Mouse (Mus musculus) neural tube, embryonic 14.5 days (tissue): ENCODE data around the gene Hps4. TPM values are rescaled to one million over a fixed set of nuclear protein-coding genes. Genes with fewer than 3 reads are reported as not detected.

ENCODE experiments used
- ATAC-seq: fragments of 200-750 bp; cut with Nextera tagmentation; 2 replicates; pipeline ENCODE4 v1.8.0; 2017; ENCODE audit warnings: low read depth, mild to moderate bottlenecking, moderate TSS enrichment, moderate library complexity
- H3K27ac ChIP-seq: fragments of 300-500 bp; sonication (generic); 2 replicates; pipeline ENCODE4 v1.5.1; 2014; ENCODE audit warnings: low read depth, mild to moderate bottlenecking, control low read depth, low read length, moderate library complexity, mixed read lengths
- H3K27me3 ChIP-seq: fragments of 300-500 bp; sonication (generic); 2 replicates; pipeline ENCODE4 v1.6.1; 2014; ENCODE audit warnings: low read length; ENCODE audit not compliant: control insufficient read depth, insufficient read depth
- H3K36me3 ChIP-seq: fragments of 300-500 bp; sonication (generic); 2 replicates; pipeline ENCODE4 v1.6.1; 2014; ENCODE audit warnings: low read length, mixed read lengths; ENCODE audit not compliant: control insufficient read depth, insufficient read depth
- H3K4me1 ChIP-seq: fragments of 300-500 bp; sonication (generic); 2 replicates; pipeline ENCODE4 v1.6.1; 2014; ENCODE audit warnings: low read length; ENCODE audit not compliant: control insufficient read depth, insufficient read depth
- H3K4me2 ChIP-seq: fragments of 300-500 bp; sonication (generic); 2 replicates; pipeline ENCODE4 v1.6.1; 2014; ENCODE audit warnings: mild to moderate bottlenecking, low read depth, low read length, control low read depth
- H3K4me3 ChIP-seq: fragments of 300-500 bp; sonication (generic); 2 replicates; pipeline ENCODE4 v1.5.1; 2014; ENCODE audit warnings: low read depth, low read length, control low read depth, mixed read lengths
- H3K9ac ChIP-seq: fragments of 300-500 bp; sonication (generic); replicated peaks from 2 replicates; pipeline ENCODE4 v1.6.1; 2014; ENCODE audit warnings: low read depth, mild to moderate bottlenecking, control low read depth, low read length, mixed read lengths
- H3K9me3 ChIP-seq: fragments of 300-500 bp; sonication (generic); 2 replicates; pipeline ENCODE4 v1.6.1; 2016; ENCODE audit warnings: low read length; ENCODE audit not compliant: control insufficient read depth
- WGBS: fragments of 180-500 bp; shearing (Covaris S2); extraction: QIAGEN DNeasy Blood & Tissue Kit; methylation state at CpG from one replicate; pipeline ENCODE4 v1.1.7; 2014; 5-methylcytosine and 5-hydroxymethylcytosine counted together
- polyA plus RNA-seq: library from polyadenylated mRNA; unstranded; fragments of >200 nt; fragmentation: Nextera tagmentation; extraction: Ambion mirVana; gene quantifications from 2 replicates; pipeline ENCODE4 v1.2.1, GENCODE M21; 2014

Hps4 gene
- polyA plus RNA-seq = 37.5 and 42.9 TPM in 2 replicates

DNA sequence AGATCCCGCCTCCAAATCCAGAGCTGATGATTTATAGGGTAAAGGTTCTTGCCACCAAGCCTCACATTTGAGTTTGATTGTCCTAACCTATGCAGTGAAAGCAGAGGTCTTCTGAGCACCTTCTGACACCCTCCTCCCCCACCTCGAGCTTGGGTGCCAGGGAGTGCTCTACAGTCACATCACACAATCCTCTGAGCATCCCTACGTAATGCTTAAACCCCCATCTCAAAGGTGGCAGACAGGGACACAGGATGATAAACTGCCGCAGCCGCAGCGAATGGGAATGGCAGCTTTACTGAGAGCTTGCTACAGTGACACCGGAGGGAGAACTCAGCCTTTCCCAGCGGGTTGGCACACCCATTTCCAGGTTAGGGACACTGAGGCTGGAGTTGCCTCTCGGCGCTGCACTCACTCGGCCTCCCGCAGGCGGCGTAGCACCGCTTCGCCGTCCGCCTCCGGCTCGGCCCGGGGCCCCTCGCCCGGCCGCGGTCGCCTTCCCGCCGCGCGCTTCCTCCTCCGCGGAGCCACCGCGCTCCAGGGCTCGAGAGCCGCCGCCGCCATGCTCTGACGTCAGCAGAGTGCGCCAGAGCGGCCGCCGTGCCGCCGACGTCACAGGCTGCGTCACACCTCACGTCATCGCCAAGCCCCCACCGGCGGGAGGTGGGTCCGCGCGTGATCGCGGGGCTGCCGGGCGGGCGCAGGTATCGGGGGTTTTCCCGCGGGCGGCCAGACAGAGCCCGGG, at the start of gene Hps4, which contains the start of gene Srrd:
TSS of gene Hps4 (plus strand) at position 621 of the 742 bp plus-strand sequence.
TSS of gene Srrd (minus strand) at position 578 of the 742 bp plus-strand sequence.
- peaks cover 20% of the 10 kb centered on the region for H3K4me1 ChIP-seq
- peak within 1 kb of the TSS; percentile 64 for H3K4me3 ChIP-seq
- H3K27me3 ChIP-seq = no peaks in the 10 kb centered on the region
- H3K36me3 ChIP-seq = peaks cover 13% of the 10 kb centered on the region
- ATAC-seq = peak; percentile 81
- peak within 1 kb of the TSS; percentile 85 for H3K9ac ChIP-seq
- no peaks in the 10 kb centered on the region for H3K9me3 ChIP-seq
- H3K4me2 ChIP-seq = peak within 1 kb of the TSS; percentile 81
- 2% methylated on average over 58 of the region's 64 CpGs for WGBS
- peak within 1 kb of the TSS; percentile 24 for H3K27ac ChIP-seq

GRCm38 (mm10) chr5:112293800-112294199, 49.1 kb upstream of the Hps4 start:
- Histone ChIP-seq H3K4me3 (no peak overlapping the region), H3K9ac (no peak overlapping the region), H3K27ac (no peak overlapping the region), H3K9me3 (no peaks in the 10 kb centered on the region), H3K36me3 (no peaks in the 10 kb centered on the region), H3K4me2 (no peak overlapping the region), H3K4me1 (peaks cover 5% of the 10 kb centered on the region; the same call in 1 of the 2 replicates), H3K27me3 (no peaks in the 10 kb centered on the region)
- no peak for ATAC-seq
- 83% methylated on average over 2 of the region's 2 CpGs for WGBS

GRCm38 (mm10) chr5:112294696-112295095, 48.2 kb upstream of the Hps4 start:
- 53% methylated on average over 4 of the region's 4 CpGs for WGBS
- H3K27me3 ChIP-seq = no peaks in the 10 kb centered on the region
- no peak overlapping the region for H3K9ac ChIP-seq
- no peaks in the 10 kb centered on the region for H3K9me3 ChIP-seq
- ATAC-seq = no peak
- no peaks in the 10 kb centered on the region for H3K36me3 ChIP-seq
- H3K4me3 ChIP-seq = no peak overlapping the region
- peaks cover 5% of the 10 kb centered on the region; the same call in 1 of the 2 replicates for H3K4me1 ChIP-seq
- no peak overlapping the region for H3K4me2 ChIP-seq
- H3K27ac ChIP-seq = no peak overlapping the region

- Histone ChIP-seq H3K27me3 (no peaks in the 10 kb centered on the region), H3K9me3 (no peaks in the 10 kb centered on the region), H3K27ac (no peak overlapping the region), H3K4me2 (no peak overlapping the region), H3K36me3 (no peaks in the 10 kb centered on the region), H3K9ac (no peak overlapping the region), H3K4me1 (peaks cover 5% of the 10 kb centered on the region; the same call in 1 of the 2 replicates), H3K4me3 (no peak overlapping the region)
- 43% methylated on average over 8 of the region's 8 CpGs for WGBS
- no peak for ATAC-seq
Observed at GRCm38 (mm10) chr5:112295162-112295561, 47.7 kb upstream of the Hps4 start.

GRCm38 (mm10) chr5:112295564-112295963, 47.3 kb upstream of the Hps4 start:
- no peak for ATAC-seq
- Histone ChIP-seq H3K4me2 (no peak overlapping the region), H3K27me3 (no peaks in the 10 kb centered on the region), H3K4me3 (no peak overlapping the region), H3K4me1 (peaks cover 5% of the 10 kb centered on the region; the same call in 1 of the 2 replicates), H3K36me3 (no peaks in the 10 kb centered on the region), H3K9ac (no peak overlapping the region), H3K9me3 (no peaks in the 10 kb centered on the region), H3K27ac (no peak overlapping the region)
- 71% methylated on average over 8 of the region's 8 CpGs for WGBS

DNA sequence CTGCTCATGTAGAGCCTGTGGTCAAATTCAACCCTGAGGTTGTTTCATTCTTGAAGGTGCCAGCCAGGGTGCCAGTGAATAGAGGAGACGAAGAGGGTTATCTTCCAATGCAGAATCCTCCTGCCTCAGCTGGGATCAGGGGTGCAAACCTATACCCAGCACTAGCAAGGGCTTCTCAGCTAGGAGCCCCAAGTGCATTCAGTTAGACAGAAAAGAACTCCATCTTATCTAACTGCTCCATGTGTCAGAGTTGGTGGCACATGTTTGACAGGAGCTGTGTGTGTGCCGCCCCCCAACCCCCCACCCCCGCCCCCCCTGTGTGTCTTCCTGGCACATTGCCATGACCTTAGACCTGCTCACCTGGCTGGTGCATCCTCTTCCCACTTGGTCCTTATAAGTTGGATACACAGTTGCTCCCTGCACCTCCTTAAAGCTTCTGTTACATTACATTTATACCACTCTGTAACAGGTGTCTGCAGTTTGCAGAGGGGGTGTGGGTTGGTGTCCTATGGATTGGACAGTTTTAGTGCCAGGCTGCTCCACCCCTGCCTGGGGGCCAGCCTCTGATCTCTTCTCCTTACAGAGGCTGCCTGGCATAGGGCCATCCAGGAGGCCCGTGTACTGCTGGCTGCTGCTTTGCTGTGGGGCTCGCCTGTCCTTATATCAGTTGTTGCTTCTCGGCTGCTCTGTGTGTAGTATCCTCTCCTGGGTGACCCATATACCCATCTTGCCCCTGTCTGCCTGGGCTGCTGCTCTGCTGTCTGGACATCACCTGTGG, 46.3 kb upstream of the Hps4 start:
- no peak overlapping the region for H3K9ac ChIP-seq
- no peak for ATAC-seq
- H3K27me3 ChIP-seq = no peaks in the 10 kb centered on the region

DNA sequence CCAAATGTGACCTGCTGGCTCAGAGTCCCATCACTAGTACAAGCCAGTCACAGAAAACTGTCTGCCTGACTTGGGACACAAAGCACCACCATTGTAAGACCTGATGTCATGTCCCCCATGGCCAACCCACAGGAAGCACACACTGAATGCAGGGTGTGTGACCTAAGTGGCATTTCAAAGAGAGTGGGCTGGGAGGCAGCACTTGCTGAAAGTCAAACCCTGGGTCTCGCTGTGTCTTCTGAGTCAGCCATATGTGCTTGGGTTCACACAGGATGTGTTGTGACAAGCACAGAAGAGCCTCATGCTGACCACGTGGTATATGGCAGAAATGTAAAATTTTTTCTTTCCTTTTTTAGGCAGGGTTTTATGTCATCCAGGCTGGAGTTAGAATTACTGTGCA, 45.6 kb upstream of the Hps4 start:
- no peak overlapping the region for H3K4me2 ChIP-seq
- H3K4me1 ChIP-seq = peaks cover 5% of the 10 kb centered on the region; the same call in 1 of the 2 replicates
- H3K4me3 ChIP-seq = no peak overlapping the region
- no peaks in the 10 kb centered on the region for H3K9me3 ChIP-seq
- no peaks in the 10 kb centered on the region for H3K27me3 ChIP-seq
- no peak overlapping the region for H3K9ac ChIP-seq
- no peak overlapping the region for H3K27ac ChIP-seq
- ATAC-seq = no peak
- WGBS = 83% methylated on average over 2 of the region's 2 CpGs
- H3K36me3 ChIP-seq = no peaks in the 10 kb centered on the region

More for the DNA sequence above, 46.3 kb upstream of the Hps4 start:
- H3K27ac ChIP-seq = no peak overlapping the region
- H3K4me1 ChIP-seq = peaks cover 5% of the 10 kb centered on the region; the same call in 1 of the 2 replicates
- no peak overlapping the region for H3K4me2 ChIP-seq
- H3K36me3 ChIP-seq = no peaks in the 10 kb centered on the region
- no peaks in the 10 kb centered on the region for H3K9me3 ChIP-seq
- H3K4me3 ChIP-seq = no peak overlapping the region
- WGBS = 84% methylated on average over 6 of the region's 6 CpGs

DNA sequence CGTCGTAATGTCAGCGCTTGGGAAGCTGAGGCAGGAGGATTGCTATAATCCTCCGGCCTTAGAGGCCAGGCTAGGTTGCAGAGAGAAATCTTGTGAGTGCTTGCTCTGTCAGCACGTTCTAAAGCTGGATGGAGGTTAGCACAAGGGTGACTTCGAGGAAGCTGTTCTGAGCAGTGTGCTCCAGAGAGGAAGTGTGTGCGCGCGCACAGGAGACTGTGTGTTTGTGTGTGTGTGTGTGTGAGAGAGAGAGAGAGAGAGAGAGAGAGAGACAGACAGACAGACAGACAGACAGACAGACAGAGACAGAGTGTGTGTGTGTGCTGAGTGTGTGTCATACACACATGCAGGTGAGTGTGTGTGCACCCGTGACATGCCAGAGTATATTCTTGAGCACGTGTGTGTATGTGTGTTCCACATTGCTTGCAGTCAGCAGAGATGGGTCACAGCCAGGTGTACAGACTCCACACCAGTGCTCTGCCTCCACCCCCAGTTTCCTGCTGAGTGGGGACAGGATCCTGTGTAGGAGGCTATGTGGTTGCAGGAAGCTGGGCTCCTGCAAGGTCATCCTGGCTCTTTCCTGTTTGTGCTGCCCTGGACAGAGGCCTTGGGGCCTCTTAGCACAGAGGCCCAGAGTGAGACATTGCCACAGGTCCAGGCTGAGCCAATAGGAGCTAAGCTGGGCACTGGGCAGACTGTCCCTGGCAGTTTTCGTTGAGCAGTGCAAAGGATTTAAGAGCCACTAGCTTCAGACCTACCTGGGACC, 44.5 kb upstream of the Hps4 start:
- H3K9ac ChIP-seq = no peak overlapping the region
- no peak for ATAC-seq
- H3K27me3 ChIP-seq = no peaks in the 10 kb centered on the region
- no peak overlapping the region for H3K4me3 ChIP-seq
- H3K4me1 ChIP-seq = peaks cover 5% of the 10 kb centered on the region; the same call in 1 of the 2 replicates
- WGBS = 92% methylated on average over 12 of the region's 12 CpGs
- no peak overlapping the region for H3K4me2 ChIP-seq
- no peaks in the 10 kb centered on the region for H3K36me3 ChIP-seq
- no peak overlapping the region for H3K27ac ChIP-seq
- no peaks in the 10 kb centered on the region for H3K9me3 ChIP-seq
